Mouse (Mus musculus): ENCODE data around the gene Gm21627. TPM values are rescaled to one million over a fixed set of nuclear protein-coding genes. Genes with fewer than 3 reads are reported as not detected.
"Not testable (repeated sequence)": the region's sequence is repeated elsewhere in the genome, so short reads cannot be mapped to it uniquely, and the experiment has no call there.

Gene Gm21627
- total RNA-seq (2021), result not detected
- long read RNA-seq, experiment 1, result 0 reads
- long read RNA-seq, experiment 2, result 0 reads

- DNase-seq; intact Hi-C loops (cut with DNase I): not testable (repeated sequence)
Observed at GRCm38 (mm10) chrY:63228127-63228526, at the start of gene Gm21627. Gene Gm21627 (plus strand): TSS chrY:63228427.
